Mouse (Mus musculus) bone marrow macrophage, adult 2 months (primary cell): ENCODE data around the gene Thap8.

ENCODE experiments used
- CTCF ChIP-seq: IDR thresholded peaks from 2 replicates; pipeline ENCODE4 v1.5.1; 2012; ENCODE audit warnings: low read depth, mild to moderate bottlenecking, low read length, moderate library complexity
- POLR2A ChIP-seq: IDR thresholded peaks from 2 replicates; pipeline ENCODE4 v1.6.1; 2012; ENCODE audit warnings: mild to moderate bottlenecking, low read depth, low read length, borderline replicate concordance

- no peak for TF ChIP-seq POLR2A
- TF ChIP-seq CTCF: no peak
Measured at GRCm38 (mm10) chr7:30326427-30326826, 46.5 kb downstream of the Thap8 start.
